Mouse (Mus musculus): ENCODE measurements at regions not wholly inside any gene's neighbourhood (a gene's known extent, or its start where the extent isn't known, plus 50 kb on each side); places are given as distances from the start of the nearest gene placed in this dataset.
"Not testable (repeated sequence)": the region's sequence is repeated elsewhere in the genome, so short reads cannot be mapped to it uniquely, and the experiment has no call there.

GRCm38 (mm10) chr2:15273446-15273845 lies 218.6 kb upstream of the Nsun6 start:
- DNase-seq = no peak

- DNase-seq = no peak
These were observed 205.8 kb upstream of the Nsun6 start for GRCm38 (mm10) chr2:15260486-15261165.

- DNase-seq = not testable (repeated sequence)
These were observed 187.4 kb upstream of the Nsun6 start for GRCm38 (mm10) chr2:15242276-15242675.

GRCm38 (mm10) chr2:15221910-15222309 lies 167.0 kb upstream of the Nsun6 start:
- DNase-seq = no peak

GRCm38 (mm10) chr2:15188091-15188490 lies 133.2 kb upstream of the Nsun6 start:
- DNase-seq = no peak

- DNase-seq = no peak
These were observed 126.1 kb upstream of the Nsun6 start for GRCm38 (mm10) chr2:15181000-15181399.

- DNase-seq = no peak
These were observed 111.7 kb upstream of the Nsun6 start for GRCm38 (mm10) chr2:15166435-15167024.

GRCm38 (mm10) chr2:15165830-15166229 lies 111.0 kb upstream of the Nsun6 start:
- no peak for DNase-seq

- no peak for DNase-seq
These were observed 109.0 kb upstream of the Nsun6 start for GRCm38 (mm10) chr2:15163732-15164418.

GRCm38 (mm10) chr2:15161831-15162230 lies 107.0 kb upstream of the Nsun6 start:
- no peak for DNase-seq

- no peak for DNase-seq
These were observed 102.8 kb upstream of the Nsun6 start for GRCm38 (mm10) chr2:15157622-15158021.

GRCm38 (mm10) chr2:15150823-15151222 lies 96.0 kb upstream of the Nsun6 start:
- DNase-seq = no peak

- no peak for DNase-seq
These were observed 93.5 kb upstream of the Nsun6 start for GRCm38 (mm10) chr2:15148381-15148780.

- no peak for DNase-seq
These were observed 92.1 kb upstream of the Nsun6 start for GRCm38 (mm10) chr2:15146986-15147385.

- peak; percentile 2 for DNase-seq
These were observed 91.5 kb upstream of the Nsun6 start for GRCm38 (mm10) chr2:15146414-15146813.

GRCm38 (mm10) chr2:15144781-15145180 lies 89.9 kb upstream of the Nsun6 start:
- no peak for DNase-seq

GRCm38 (mm10) chr2:15139877-15140276 lies 85.0 kb upstream of the Nsun6 start:
- no peak for DNase-seq

Data from kidney, adult 11 months (tissue).